Mouse (Mus musculus): ENCODE results near the gene Pus3. TPM values are rescaled to one million over a fixed set of nuclear protein-coding genes. Genes with fewer than 3 reads are reported as not detected.
A peak's percentile ranks its signal among the peaks of the same experiment; 100 is the strongest.

The Pus3 gene
- 16.2 and 18.2 TPM in 2 replicates for polyA plus RNA-seq (2014; fragmentation: Nextera tagmentation; extraction: Ambion mirVana)

DNA sequence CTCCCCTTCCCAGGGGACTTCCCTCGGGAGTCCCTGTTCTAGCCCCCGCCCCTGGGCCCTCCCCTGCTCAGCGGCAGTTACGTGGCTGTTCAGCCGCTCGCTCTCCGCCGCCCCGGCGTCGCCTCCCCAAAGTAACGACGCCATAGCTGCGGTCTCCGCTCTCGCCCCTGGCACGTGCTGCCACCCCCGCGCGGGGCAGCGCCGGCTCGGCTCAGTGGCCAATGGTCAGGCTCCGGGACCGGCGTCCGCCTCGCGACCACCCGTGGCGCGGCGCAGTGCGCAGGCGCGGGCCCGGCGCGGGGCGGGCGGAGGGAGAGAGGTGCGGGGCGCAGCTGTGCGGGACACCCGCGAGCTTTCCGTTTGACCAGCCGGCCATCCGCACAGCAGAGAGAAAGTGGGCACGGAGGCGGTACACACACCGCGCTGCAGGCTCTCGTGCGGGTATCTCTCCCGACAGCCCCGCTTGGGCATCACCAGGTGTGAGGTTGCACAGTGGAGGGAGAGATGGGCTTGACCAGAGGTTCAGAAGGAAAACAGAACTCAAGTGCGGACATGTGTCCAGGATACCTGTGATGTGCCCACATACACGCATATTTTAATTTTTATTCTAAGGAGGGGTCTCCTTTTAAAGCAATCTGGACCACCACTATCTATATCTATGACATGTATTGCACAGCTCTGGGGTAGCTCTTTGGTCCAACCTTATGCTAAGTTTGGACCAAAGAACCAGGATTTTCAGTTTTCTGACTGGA lies at the start of gene Pus3, which contains the start of gene Ddx25:
Pus3 (plus strand) TSS at position 339 of the 752 bp plus-strand sequence.
Ddx25 (minus strand) TSS at position 272 of the 752 bp plus-strand sequence.
- H3K4me2 ChIP-seq (ENCODE audit: low read depth, low read length): peak within 1 kb of the TSS; percentile 79
- peaks cover 6% of the 10 kb centered on the region; the same call in 1 of the 2 replicates for H3K36me3 ChIP-seq (ENCODE audit: control insufficient read depth, insufficient read depth, low read length)
- H3K27ac ChIP-seq (ENCODE audit: low read depth, low read length): peak within 1 kb of the TSS; percentile 57
- H3K27me3 ChIP-seq (ENCODE audit: control insufficient read depth, insufficient read depth, low read length): no peaks in the 10 kb centered on the region
- H3K9me3 ChIP-seq (ENCODE audit: control insufficient read depth, low read length): no peaks in the 10 kb centered on the region
- peaks cover 8% of the 10 kb centered on the region; the same call in 1 of the 2 replicates for H3K4me1 ChIP-seq (ENCODE audit: control insufficient read depth, insufficient read depth, low read length)
- peak within 1 kb of the TSS; percentile 44 for H3K9ac ChIP-seq (replicated peaks; ENCODE audit: low read depth, low read length)
- peak within 1 kb of the TSS; percentile 61 for H3K4me3 ChIP-seq (ENCODE audit: low read depth, low read length)
- peak; percentile 87 for ATAC-seq (ENCODE audit: low read depth)
- 1% methylated on average over 49 of the region's 59 CpGs for whole genome bisulfite sequencing

DNA sequence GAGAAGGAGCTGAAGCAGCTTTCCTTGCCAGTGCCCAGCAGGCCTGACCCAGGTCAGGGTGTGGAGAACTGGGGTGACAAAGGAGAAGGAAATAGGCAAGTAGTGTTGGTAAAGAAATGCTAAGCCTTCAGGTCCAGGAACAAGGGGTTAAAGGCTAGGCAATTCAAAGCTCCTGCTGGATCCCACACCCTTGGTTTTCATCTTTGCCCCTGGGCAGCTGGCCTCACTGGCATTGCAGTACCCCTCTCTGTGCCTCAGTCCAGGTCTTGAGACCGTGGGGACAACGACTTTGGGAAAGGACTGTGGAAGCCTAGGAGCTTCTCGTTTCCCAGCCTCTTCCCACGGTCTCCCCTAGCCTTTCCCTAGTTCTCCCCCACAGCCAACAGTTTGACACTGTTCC lies 44.5 kb upstream of the Pus3 start:
- Histone ChIP-seq H3K9me3 (ENCODE audit: control insufficient read depth, low read length) (no peaks in the 10 kb centered on the region), H3K36me3 (ENCODE audit: control insufficient read depth, insufficient read depth, low read length) (no peaks in the 10 kb centered on the region), H3K4me1 (ENCODE audit: control insufficient read depth, insufficient read depth, low read length) (no peaks in the 10 kb centered on the region), H3K9ac (replicated peaks; ENCODE audit: low read depth, low read length) (no peak overlapping the region), H3K4me2 (ENCODE audit: low read depth, low read length) (no peak overlapping the region), H3K4me3 (ENCODE audit: low read depth, low read length) (no peak overlapping the region), H3K27ac (ENCODE audit: low read depth, low read length) (no peak overlapping the region), H3K27me3 (ENCODE audit: control insufficient read depth, insufficient read depth, low read length) (no peaks in the 10 kb centered on the region)
- no peak for ATAC-seq (ENCODE audit: low read depth)
- WGBS: 86% methylated on average over 4 of the region's 4 CpGs

DNA sequence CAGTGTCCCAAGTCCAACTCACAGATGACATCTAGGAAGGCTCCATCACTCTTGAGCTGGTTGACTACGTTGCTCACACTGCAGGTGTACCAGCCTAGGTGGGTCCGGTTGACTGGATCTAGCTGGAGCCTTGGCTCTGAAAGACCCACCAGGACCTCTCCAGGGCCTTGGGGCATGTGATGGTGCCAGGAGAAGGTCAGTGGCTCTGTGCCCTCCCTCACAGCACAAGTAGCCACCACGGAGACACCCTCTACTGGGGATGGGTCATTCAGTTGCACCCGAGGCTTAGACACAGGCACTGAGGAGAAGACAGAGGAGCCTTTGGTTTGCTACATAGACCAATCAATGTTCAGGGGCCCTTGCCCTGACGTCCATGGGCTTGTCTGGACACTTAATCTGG lies 42.2 kb upstream of the Pus3 start:
- Histone ChIP-seq H3K27ac (ENCODE audit: low read depth, low read length) (no peak overlapping the region), H3K4me1 (ENCODE audit: control insufficient read depth, insufficient read depth, low read length) (no peaks in the 10 kb centered on the region), H3K27me3 (ENCODE audit: control insufficient read depth, insufficient read depth, low read length) (no peaks in the 10 kb centered on the region), H3K9me3 (ENCODE audit: control insufficient read depth, low read length) (no peaks in the 10 kb centered on the region), H3K4me3 (ENCODE audit: low read depth, low read length) (no peak overlapping the region), H3K4me2 (ENCODE audit: low read depth, low read length) (no peak overlapping the region), H3K9ac (replicated peaks; ENCODE audit: low read depth, low read length) (no peak overlapping the region), H3K36me3 (ENCODE audit: control insufficient read depth, insufficient read depth, low read length) (no peaks in the 10 kb centered on the region)
- ATAC-seq (ENCODE audit: low read depth): no peak
- WGBS: 86% methylated on average over 5 of the region's 5 CpGs

DNA sequence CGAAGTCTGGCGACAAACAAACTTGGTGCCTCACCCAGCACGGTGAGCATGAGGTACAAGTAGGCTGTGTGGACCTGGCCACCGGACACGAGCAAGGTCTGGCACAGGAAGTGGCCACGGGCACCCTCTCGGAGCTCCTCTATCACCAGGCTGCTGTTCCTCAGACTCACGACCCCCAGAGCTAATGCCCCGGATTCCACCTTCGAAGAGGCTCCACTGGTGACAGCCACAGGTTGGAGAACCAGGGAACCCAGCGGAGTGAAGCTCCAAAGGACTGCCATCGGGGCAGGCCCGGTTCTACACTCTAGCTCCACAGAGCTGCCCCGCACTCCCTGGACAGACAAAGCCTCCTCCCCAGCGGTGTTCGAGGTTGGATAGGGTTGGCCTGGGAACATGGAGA lies 41.7 kb upstream of the Pus3 start:
- H3K4me3 ChIP-seq (ENCODE audit: low read depth, low read length): no peak overlapping the region
- no peaks in the 10 kb centered on the region for H3K9me3 ChIP-seq (ENCODE audit: control insufficient read depth, low read length)
- H3K27me3 ChIP-seq (ENCODE audit: control insufficient read depth, insufficient read depth, low read length): no peaks in the 10 kb centered on the region
- ATAC-seq (ENCODE audit: low read depth): no peak
- no peaks in the 10 kb centered on the region for H3K4me1 ChIP-seq (ENCODE audit: control insufficient read depth, insufficient read depth, low read length)
- WGBS: 95% methylated on average over 16 of the region's 16 CpGs
- H3K9ac ChIP-seq (replicated peaks; ENCODE audit: low read depth, low read length): no peak overlapping the region
- no peak overlapping the region for H3K4me2 ChIP-seq (ENCODE audit: low read depth, low read length)
- no peak overlapping the region for H3K27ac ChIP-seq (ENCODE audit: low read depth, low read length)
- H3K36me3 ChIP-seq (ENCODE audit: control insufficient read depth, insufficient read depth, low read length): no peaks in the 10 kb centered on the region

DNA sequence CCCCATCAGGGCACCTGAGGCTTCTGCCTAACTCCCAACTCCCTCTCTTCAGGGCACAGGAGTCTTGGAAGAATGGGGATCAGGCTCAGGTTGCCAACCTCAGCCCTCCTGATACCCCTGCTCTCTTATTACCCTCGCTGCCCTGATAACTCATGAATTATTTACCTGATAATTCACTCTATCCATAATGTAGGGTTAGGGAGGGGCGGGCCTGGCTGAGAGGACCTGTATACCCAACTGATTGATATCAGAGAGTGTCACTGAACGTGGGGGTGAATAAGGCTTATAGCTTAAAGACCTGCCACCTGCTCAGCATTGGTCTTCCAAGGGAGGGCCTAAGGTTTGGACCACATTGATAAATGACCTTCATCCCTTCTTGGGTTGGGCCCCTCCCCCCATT lies 40.2 kb upstream of the Pus3 start, which contains the start of gene Gm1113:
Gm1113 (minus strand) TSS at position 101 of the 400 bp plus-strand sequence.
- no peak within 1 kb of the TSS for H3K4me3 ChIP-seq (ENCODE audit: low read depth, low read length)
- ATAC-seq (ENCODE audit: low read depth): no peak
- H3K36me3 ChIP-seq (ENCODE audit: control insufficient read depth, insufficient read depth, low read length): no peaks in the 10 kb centered on the region
- H3K27ac ChIP-seq (ENCODE audit: low read depth, low read length): no peak within 1 kb of the TSS
- H3K27me3 ChIP-seq (ENCODE audit: control insufficient read depth, insufficient read depth, low read length): no peaks in the 10 kb centered on the region
- no peak within 1 kb of the TSS for H3K4me2 ChIP-seq (ENCODE audit: low read depth, low read length)
- H3K9me3 ChIP-seq (ENCODE audit: control insufficient read depth, low read length): no peaks in the 10 kb centered on the region
- H3K9ac ChIP-seq (replicated peaks; ENCODE audit: low read depth, low read length): no peak within 1 kb of the TSS
- 74% methylated on average over 3 of the region's 3 CpGs for WGBS
- H3K4me1 ChIP-seq (ENCODE audit: control insufficient read depth, insufficient read depth, low read length): no peaks in the 10 kb centered on the region

DNA sequence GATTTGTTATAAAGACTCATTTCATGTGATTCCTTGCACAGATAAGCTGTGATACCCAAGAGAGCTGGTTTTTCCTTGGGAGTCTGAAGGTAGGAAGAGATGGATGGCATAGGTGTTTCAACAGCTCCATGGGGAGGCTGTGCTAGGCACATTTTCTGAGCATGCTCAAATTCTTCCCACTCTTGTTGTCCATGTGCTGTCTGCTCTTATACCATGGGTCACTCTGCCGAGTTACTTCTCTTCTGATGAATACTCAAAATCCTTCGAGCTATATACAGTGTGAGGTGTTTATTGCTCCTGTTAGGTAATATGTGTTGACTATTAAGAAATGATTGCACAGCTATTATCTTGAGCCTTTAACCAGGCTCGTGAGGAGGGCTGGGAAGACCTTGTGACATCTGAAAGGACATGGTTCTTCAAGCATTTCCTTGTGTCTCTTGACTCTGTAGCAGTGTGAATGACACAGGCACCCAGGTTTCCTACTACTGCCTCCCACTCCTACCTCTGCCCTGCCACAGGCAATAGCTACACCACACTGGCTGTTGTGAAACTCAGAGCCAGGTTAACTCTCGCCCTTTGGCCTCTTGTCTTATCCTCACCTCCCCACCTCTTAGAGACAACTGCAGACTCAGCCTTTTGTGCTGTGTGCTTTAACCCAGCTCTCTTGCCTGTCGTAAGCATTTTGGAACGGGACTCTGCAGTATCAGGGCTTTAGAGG lies 37.6 kb upstream of the Pus3 start:
- Histone ChIP-seq H3K36me3 (ENCODE audit: control insufficient read depth, insufficient read depth, low read length) (no peaks in the 10 kb centered on the region), H3K4me3 (ENCODE audit: low read depth, low read length) (no peak overlapping the region), H3K27me3 (ENCODE audit: control insufficient read depth, insufficient read depth, low read length) (no peaks in the 10 kb centered on the region), H3K27ac (ENCODE audit: low read depth, low read length) (no peak overlapping the region), H3K4me2 (ENCODE audit: low read depth, low read length) (no peak overlapping the region), H3K9ac (replicated peaks; ENCODE audit: low read depth, low read length) (no peak overlapping the region), H3K9me3 (ENCODE audit: control insufficient read depth, low read length) (no peaks in the 10 kb centered on the region), H3K4me1 (ENCODE audit: control insufficient read depth, insufficient read depth, low read length) (no peaks in the 10 kb centered on the region)
- no peak for ATAC-seq (ENCODE audit: low read depth)
- 84% methylated on average over 6 of the region's 6 CpGs for WGBS

DNA sequence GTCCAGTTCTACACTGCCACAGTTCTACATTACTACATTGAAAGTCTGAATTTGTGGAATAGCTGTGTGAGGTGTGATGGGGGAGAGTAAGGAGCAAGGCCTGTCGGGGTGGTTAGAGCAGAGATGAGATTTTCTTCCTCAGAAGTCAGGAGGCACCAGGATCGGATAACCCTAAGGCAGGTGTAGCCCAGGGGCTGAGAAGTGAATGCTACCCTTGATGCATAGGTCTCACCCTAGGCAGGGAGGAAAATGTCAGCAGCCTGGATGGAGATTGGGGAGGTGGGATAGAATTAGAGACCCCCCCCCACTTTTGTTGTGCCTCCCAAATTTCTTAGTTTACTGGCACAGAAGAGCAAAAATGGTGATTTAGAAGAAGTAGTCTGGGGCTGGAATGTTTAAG lies 36.2 kb upstream of the Pus3 start:
- no peak for ATAC-seq (ENCODE audit: low read depth)
- no peaks in the 10 kb centered on the region for H3K4me1 ChIP-seq (ENCODE audit: control insufficient read depth, insufficient read depth, low read length)
- H3K27ac ChIP-seq (ENCODE audit: low read depth, low read length): no peak overlapping the region
- no peak overlapping the region for H3K4me2 ChIP-seq (ENCODE audit: low read depth, low read length)
- no peaks in the 10 kb centered on the region for H3K9me3 ChIP-seq (ENCODE audit: control insufficient read depth, low read length)
- whole genome bisulfite sequencing: 79% methylated on average over 2 of the region's 2 CpGs
- no peak overlapping the region for H3K9ac ChIP-seq (replicated peaks; ENCODE audit: low read depth, low read length)
- H3K36me3 ChIP-seq (ENCODE audit: control insufficient read depth, insufficient read depth, low read length): no peaks in the 10 kb centered on the region
- no peaks in the 10 kb centered on the region for H3K27me3 ChIP-seq (ENCODE audit: control insufficient read depth, insufficient read depth, low read length)
- no peak overlapping the region for H3K4me3 ChIP-seq (ENCODE audit: low read depth, low read length)

DNA sequence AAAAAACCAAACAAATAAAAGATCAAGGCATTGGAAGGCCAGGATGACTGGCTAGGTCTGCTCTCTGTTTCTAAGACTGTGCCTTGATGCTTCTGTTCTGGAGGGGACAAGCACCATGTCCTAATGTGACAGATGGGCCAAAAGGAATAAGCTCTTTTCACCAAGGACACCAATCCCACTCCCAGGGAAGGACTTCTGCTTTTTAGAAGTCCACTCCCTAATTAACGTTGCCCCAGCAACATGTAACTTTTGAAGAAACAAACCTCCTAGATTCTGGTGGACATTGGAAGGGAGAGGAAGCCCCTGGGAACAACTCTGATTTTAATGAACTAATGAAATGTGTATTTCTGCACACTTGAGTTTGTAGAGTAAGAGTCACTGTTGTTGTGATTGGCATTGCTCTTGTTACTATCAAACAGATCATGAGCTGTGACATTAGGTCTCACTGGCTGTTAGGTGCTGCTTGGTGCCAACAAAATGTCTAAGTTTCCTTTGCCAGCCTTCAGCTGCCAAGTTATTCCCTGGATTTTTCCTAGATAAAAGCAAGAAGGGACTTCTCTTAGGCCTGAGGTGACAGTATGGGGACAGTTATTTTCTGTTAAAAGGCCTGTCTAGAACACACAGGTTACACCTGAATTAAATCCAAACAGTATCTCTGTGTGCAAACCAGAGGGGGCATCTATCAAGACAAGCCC lies 35.4 kb upstream of the Pus3 start:
- H3K27ac ChIP-seq (ENCODE audit: low read depth, low read length): no peak overlapping the region
- no peaks in the 10 kb centered on the region for H3K36me3 ChIP-seq (ENCODE audit: control insufficient read depth, insufficient read depth, low read length)
- H3K27me3 ChIP-seq (ENCODE audit: control insufficient read depth, insufficient read depth, low read length): no peaks in the 10 kb centered on the region
- no peak for ATAC-seq (ENCODE audit: low read depth)
- no peak overlapping the region for H3K4me2 ChIP-seq (ENCODE audit: low read depth, low read length)
- H3K4me1 ChIP-seq (ENCODE audit: control insufficient read depth, insufficient read depth, low read length): no peaks in the 10 kb centered on the region
- no peak overlapping the region for H3K4me3 ChIP-seq (ENCODE audit: low read depth, low read length)
- H3K9ac ChIP-seq (replicated peaks; ENCODE audit: low read depth, low read length): no peak overlapping the region
- WGBS: 59% methylated on average over 1 of the region's 1 CpGs
- no peaks in the 10 kb centered on the region for H3K9me3 ChIP-seq (ENCODE audit: control insufficient read depth, low read length)
